Comparison of ENCODE assay signal across 16 mouse cellular contexts in genomic region chr16:18589080-18589621, GRCm38 (mm10). TPM values are rescaled to one million over a fixed set of nuclear protein-coding genes. Genes with fewer than 3 reads are reported as not detected.
DNase-seq lines count a peak whose midpoint lies in the region; ATAC-seq and TF ChIP-seq lines count a peak whose summit lies in the region.
"Had no signal": no experiment of that assay in that cellular context is flagged by ENCODE, and none has a peak within 500 bp of the region (broad histone marks: within the 10 kb centered on the region; RNA-seq: fewer than 3 reads in every experiment).

No protein-coding gene starts in this region.

- peak overlapping the region; percentile 88; the same call in 1 of the 2 replicates for H3K4me2 ChIP-seq in lung, embryonic 15.5 days
- 0 out of 2 replicates have a peak overlapping the region, but pooled peaks have one; percentile 15 for H3K4me2 ChIP-seq in limb, embryonic 14.5 days (replicated peaks; ENCODE audit: low read depth, low read length, severe bottlenecking)
- no peak overlapping the region for H3K4me2 ChIP-seq in kidney, embryonic 15.5 days
- H3K4me2 ChIP-seq: midbrain, embryonic 15.5 days had no signal

- ATAC-seq in lung, embryonic 15.5 days (ENCODE audit: borderline replicate concordance, extremely low read depth, low FRiP score, low TSS enrichment), result no peak
- no peak for ATAC-seq in limb, embryonic 14.5 days (ENCODE audit: low FRiP score, low read depth)
- ATAC-seq in erythroid progenitor cell, adult 5-6 weeks (replicated peaks; ENCODE audit: low FRiP score, poor library complexity, severe bottlenecking), result no peak
- ATAC-seq in kidney, embryonic 15.5 days (replicated peaks; ENCODE audit: low FRiP score), result no peak
- ATAC-seq: midbrain, embryonic 15.5 days had no signal

- peak overlapping the region; percentile 50; the same call in 1 of the 2 replicates for H3K4me3 ChIP-seq in lung, embryonic 15.5 days
- peak overlapping the region; percentile 53; the same call in 1 of the 2 replicates for H3K4me3 ChIP-seq in brown adipose tissue, adult 24 weeks (ENCODE audit: insufficient read depth, low read depth, low read length)
- no peak overlapping the region for H3K4me3 ChIP-seq in limb, embryonic 14.5 days (replicated peaks; ENCODE audit: low read length)
- no peak overlapping the region; the same call in 1 of the 2 replicates for H3K4me3 ChIP-seq in kidney, embryonic 15.5 days (replicated peaks)
- H3K4me3 ChIP-seq: midbrain, embryonic 15.5 days had no signal

- peak overlapping the region; percentile 62; the same call in 1 of the 2 replicates for H3K27ac ChIP-seq in lung, embryonic 15.5 days
- H3K27ac ChIP-seq in brown adipose tissue, adult 24 weeks (replicated peaks; ENCODE audit: low read depth, low read length), result no peak overlapping the region
- no peak overlapping the region for H3K27ac ChIP-seq in limb, embryonic 14.5 days (replicated peaks; ENCODE audit: low read depth, low read length)
- H3K27ac ChIP-seq in kidney, embryonic 15.5 days, result no peak overlapping the region
- H3K27ac ChIP-seq: midbrain, embryonic 15.5 days; neural tube, embryonic 13.5 days had no signal

- no peak for TF ChIP-seq POLR2A in limb, embryonic 14.5 days (IDR thresholded peaks at IDR 0.05; ENCODE audit: borderline replicate concordance, extremely low read depth, insufficient read depth, insufficient read length)

- no peaks in the 10 kb centered on the region for H3K9me3 ChIP-seq in lung, embryonic 15.5 days
- no peaks in the 10 kb centered on the region for H3K9me3 ChIP-seq in limb, embryonic 14.5 days (ENCODE audit: control insufficient read depth, low read length)
- H3K9me3 ChIP-seq in kidney, embryonic 15.5 days (replicated peaks), result no peaks in the 10 kb centered on the region
- H3K9me3 ChIP-seq: midbrain, embryonic 15.5 days; neural tube, embryonic 13.5 days had no signal

- no peaks in the 10 kb centered on the region for H3K36me3 ChIP-seq in lung, embryonic 15.5 days
- H3K36me3 ChIP-seq in limb, embryonic 14.5 days (ENCODE audit: control insufficient read depth, insufficient read depth, low read length), result no peaks in the 10 kb centered on the region
- no peaks in the 10 kb centered on the region for H3K36me3 ChIP-seq in kidney, embryonic 15.5 days
- H3K36me3 ChIP-seq: midbrain, embryonic 15.5 days; neural tube, embryonic 13.5 days had no signal

- no peak overlapping the region for H3K9ac ChIP-seq in lung, embryonic 15.5 days
- H3K9ac ChIP-seq in limb, embryonic 14.5 days (ENCODE audit: low read depth, low read length, severe bottlenecking), result no peak overlapping the region
- H3K9ac ChIP-seq in kidney, embryonic 15.5 days, result no peak overlapping the region
- H3K9ac ChIP-seq: forebrain, postnatal 0 days; midbrain, embryonic 15.5 days; neural tube, embryonic 13.5 days had no signal

- DNase-seq in heart, adult 11 months, result peak; percentile 72
- DNase-seq in heart, postnatal 36 days, result no peak
- DNase-seq in lung, postnatal 36 days, result no peak
- DNase-seq in limb, embryonic 14.5 days (ENCODE audit: low spot score), result no peak
- DNase-seq: adrenal gland, postnatal 14 days; cerebellum, postnatal 10 days; forebrain, postnatal 0 days; gastrocnemius, postnatal 14 days; thymus, postnatal 36 days had no signal

- H3K27me3 ChIP-seq in lung, embryonic 15.5 days, result peaks cover 91% of the 10 kb centered on the region
- peaks cover 92% of the 10 kb centered on the region for H3K27me3 ChIP-seq in limb, embryonic 14.5 days (ENCODE audit: control insufficient read depth, insufficient read depth, low read length)
- peaks cover 97% of the 10 kb centered on the region for H3K27me3 ChIP-seq in kidney, embryonic 15.5 days

- intact Hi-C loops in heart, postnatal 36 days (cut with DNase I), result no loop called here

- peaks cover 41% of the 10 kb centered on the region for H3K4me1 ChIP-seq in lung, embryonic 15.5 days
- no peaks in the 10 kb centered on the region; the same call in 1 of the 2 replicates for H3K4me1 ChIP-seq in brown adipose tissue, adult 24 weeks (ENCODE audit: control insufficient read depth, insufficient read depth, insufficient read length, low read length)
- peaks cover 16% of the 10 kb centered on the region for H3K4me1 ChIP-seq in limb, embryonic 14.5 days (ENCODE audit: control insufficient read depth, insufficient read depth, low read length)
- peaks cover 51% of the 10 kb centered on the region for H3K4me1 ChIP-seq in kidney, embryonic 15.5 days

- WGBS in lung, embryonic 15.5 days, result 41% methylated on average over 9 of the region's 9 CpGs
- WGBS in limb, embryonic 14.5 days, result 33% methylated on average over 8 of the region's 9 CpGs
- 33% methylated on average over 9 of the region's 9 CpGs for WGBS in kidney, embryonic 15.5 days

RNA-seq across cellular contexts. Expression of gene Tbx1, which starts 1.3 kb away (rescaled TPM):
- total RNA-seq in heart, postnatal 36 days (2021), result 1 to 10 TPM in 1 of 2 experiments, under 1 TPM in 1; 0.51 to 2.2 TPM
- 10.9 and 13.1 TPM in 2 replicates for polyA plus RNA-seq in lung, embryonic 15.5 days (2015; fragmentation: Nextera tagmentation; extraction: Ambion mirVana)
- polyA plus RNA-seq in brown adipose tissue, adult 24 weeks (2012; ENCODE audit: insufficient read depth, insufficient read length, missing spikeins), result not detected in 2 replicates
- 12.1 and 16.0 TPM in 2 replicates for polyA plus RNA-seq in limb, embryonic 14.5 days (2012; rRNA removed)
- 8.0 and 8.7 TPM in 2 replicates for polyA plus RNA-seq in limb, embryonic 14.5 days (2014; fragmentation: Nextera tagmentation; extraction: Ambion mirVana)
- total RNA-seq in erythroid progenitor cell, adult 5-6 weeks (2015; ENCODE audit: low replicate concordance), result not detected in 2 replicates
- not detected in 2 replicates for total RNA-seq in erythroid progenitor cell, adult 5-6 weeks (2017; ENCODE audit: low replicate concordance)
- polyA plus RNA-seq in kidney, embryonic 15.5 days (2015; fragmentation: Nextera tagmentation; extraction: Ambion mirVana), result 0.28 and 0.40 TPM in 2 replicates
- total RNA-seq: adrenal gland, postnatal 14 days had no signal

RNA-seq across cellular contexts. Expression of gene Gp1bb, which starts 33.1 kb away (rescaled TPM):
- 1 to 10 TPM; 1.2 TPM for total RNA-seq in heart, postnatal 36 days (2021)
- polyA plus RNA-seq in lung, embryonic 15.5 days (2015; fragmentation: Nextera tagmentation; extraction: Ambion mirVana), result 2.8 and 4.3 TPM in 2 replicates
- polyA plus RNA-seq in brown adipose tissue, adult 24 weeks (2012; ENCODE audit: insufficient read depth, insufficient read length, missing spikeins), result 1.0 TPM in 1 of 2 replicates, not detected in the other
- polyA plus RNA-seq in limb, embryonic 14.5 days (2012; rRNA removed), result 3.0 and 4.5 TPM in 2 replicates
- polyA plus RNA-seq in limb, embryonic 14.5 days (2014; fragmentation: Nextera tagmentation; extraction: Ambion mirVana), result 3.7 and 4.3 TPM in 2 replicates
- total RNA-seq in erythroid progenitor cell, adult 5-6 weeks (2015; ENCODE audit: low replicate concordance), result 1.7 TPM in 1 of 2 replicates, not detected in the other
- 0.51 TPM in 1 of 2 replicates, not detected in the other for total RNA-seq in erythroid progenitor cell, adult 5-6 weeks (2017; ENCODE audit: low replicate concordance)
- polyA plus RNA-seq in kidney, embryonic 15.5 days (2015; fragmentation: Nextera tagmentation; extraction: Ambion mirVana), result 0.93 and 1.6 TPM in 2 replicates
- total RNA-seq: ES-E14; gastrocnemius, postnatal 14 days had no signal

RNA-seq across cellular contexts. Expression of gene Gm49601, which starts 37.1 kb away (rescaled TPM):
- 1 to 10 TPM in 1 of 2 experiments, under 1 TPM in 1; 0.60 to 1.6 TPM for total RNA-seq in heart, postnatal 36 days (2021)
- 3.2 and 4.0 TPM in 2 replicates for polyA plus RNA-seq in lung, embryonic 15.5 days (2015; fragmentation: Nextera tagmentation; extraction: Ambion mirVana)
- not detected in 2 replicates for polyA plus RNA-seq in brown adipose tissue, adult 24 weeks (2012; ENCODE audit: insufficient read depth, insufficient read length, missing spikeins)
- 34.5 and 42.9 TPM in 2 replicates for polyA plus RNA-seq in limb, embryonic 14.5 days (2012; rRNA removed)
- polyA plus RNA-seq in limb, embryonic 14.5 days (2014; fragmentation: Nextera tagmentation; extraction: Ambion mirVana), result 1.9 and 2.7 TPM in 2 replicates
- total RNA-seq in erythroid progenitor cell, adult 5-6 weeks (2015; ENCODE audit: low replicate concordance), result 6.1 TPM in 1 of 2 replicates, not detected in the other
- total RNA-seq in erythroid progenitor cell, adult 5-6 weeks (2017; ENCODE audit: low replicate concordance), result 4.2 TPM in 1 of 2 replicates, not detected in the other
- polyA plus RNA-seq in kidney, embryonic 15.5 days (2015; fragmentation: Nextera tagmentation; extraction: Ambion mirVana), result 1.5 and 4.3 TPM in 2 replicates

RNA-seq across cellular contexts. Expression of gene Sept5, which starts 40.6 kb away (rescaled TPM):
- total RNA-seq in heart, postnatal 36 days (2021), result 1 to 10 TPM; 3.7 to 3.8 TPM
- polyA plus RNA-seq in lung, embryonic 15.5 days (2015; fragmentation: Nextera tagmentation; extraction: Ambion mirVana), result 20.2 and 20.9 TPM in 2 replicates
- polyA plus RNA-seq in brown adipose tissue, adult 24 weeks (2012; ENCODE audit: insufficient read depth, insufficient read length, missing spikeins), result 3.3 and 7.1 TPM in 2 replicates
- 94.5 and 97.4 TPM in 2 replicates for polyA plus RNA-seq in limb, embryonic 14.5 days (2012; rRNA removed)
- 43.4 and 44.0 TPM in 2 replicates for polyA plus RNA-seq in limb, embryonic 14.5 days (2014; fragmentation: Nextera tagmentation; extraction: Ambion mirVana)
- total RNA-seq in erythroid progenitor cell, adult 5-6 weeks (2015; ENCODE audit: low replicate concordance), result 2.1 and 7.6 TPM in 2 replicates
- total RNA-seq in erythroid progenitor cell, adult 5-6 weeks (2017; ENCODE audit: low replicate concordance), result 11.2 TPM in 1 of 2 replicates, not detected in the other
- 16.3 and 17.1 TPM in 2 replicates for polyA plus RNA-seq in kidney, embryonic 15.5 days (2015; fragmentation: Nextera tagmentation; extraction: Ambion mirVana)

Comparison
In these comparisons a context has a peak if more than half of its experiments do, and no peak if none do; other contexts are left out.
1. H3K4me3 ChIP-seq: peak in lung, embryonic 15.5 days (single experiment) and brown adipose tissue, adult 24 weeks (single experiment); none in limb, embryonic 14.5 days (single experiment) and kidney, embryonic 15.5 days (single experiment).